Comparison of ENCODE assay signal across 9 mouse cellular contexts in genomic region chr1:172526380-172527081, GRCm38 (mm10). TPM values are rescaled to one million over a fixed set of nuclear protein-coding genes. Genes with fewer than 3 reads are reported as not detected.
DNase-seq lines count a peak whose midpoint lies in the region; ATAC-seq and TF ChIP-seq lines count a peak whose summit lies in the region.
"Had no signal": no experiment of that assay in that cellular context is flagged by ENCODE, and none has a peak within 500 bp of the region (broad histone marks: within the 10 kb centered on the region; RNA-seq: fewer than 3 reads in every experiment).

No protein-coding gene starts in this region.

- 2% methylated on average over 23 of the region's 23 CpGs for WGBS in bone marrow, adult 2 months
- 45% methylated on average over 23 of the region's 23 CpGs for WGBS in lung, postnatal 0 days
- 72% methylated on average over 23 of the region's 23 CpGs for WGBS in midbrain, embryonic 11.5 days

- TF ChIP-seq POLR2A in bone marrow, adult 2 months (IDR thresholded peaks at IDR 0.05; ENCODE audit: borderline replicate concordance, control insufficient read depth, low read depth, low read length), result no peak

- H3K4me2 ChIP-seq in lung, postnatal 0 days (replicated peaks; ENCODE audit: low read depth, low read length), result peak overlapping the region; percentile 31
- H3K4me2 ChIP-seq in midbrain, embryonic 11.5 days, result no peak overlapping the region

- no peak overlapping the region for H3K9ac ChIP-seq in lung, postnatal 0 days (replicated peaks; ENCODE audit: low read depth)
- no peak overlapping the region for H3K9ac ChIP-seq in midbrain, embryonic 11.5 days (ENCODE audit: low read length)

- peaks cover 6% of the 10 kb centered on the region; the same call in 1 of the 2 replicates for H3K4me1 ChIP-seq in bone marrow, adult 2 months (ENCODE audit: control insufficient read depth, insufficient read depth, low read length)
- H3K4me1 ChIP-seq in lung, postnatal 0 days (ENCODE audit: insufficient read depth, low read depth, low read length), result peaks cover 25% of the 10 kb centered on the region
- no peaks in the 10 kb centered on the region for H3K4me1 ChIP-seq in midbrain, embryonic 11.5 days (ENCODE audit: control insufficient read depth, insufficient read depth, low read length)

- H3K27ac ChIP-seq in bone marrow, adult 2 months (ENCODE audit: control insufficient read depth, insufficient read depth, low read depth, low read length, poor library complexity), result peak overlapping the region; percentile 61; the same call in 1 of the 2 replicates
- peak overlapping the region; percentile 86 for H3K27ac ChIP-seq in lung, postnatal 0 days (ENCODE audit: low read length)
- H3K27ac ChIP-seq in midbrain, embryonic 11.5 days (ENCODE audit: low read depth, low read length), result no peak overlapping the region
- H3K27ac ChIP-seq: forebrain, embryonic 10.5 days had no signal

- peak overlapping the region; percentile 7 for H3K4me3 ChIP-seq in bone marrow, adult 2 months (replicated peaks; ENCODE audit: control insufficient read depth, low read depth, low read length)
- peak overlapping the region; percentile 0; the same call in 1 of the 2 replicates for H3K4me3 ChIP-seq in lung, postnatal 0 days (ENCODE audit: low read depth, low read length)
- H3K4me3 ChIP-seq in midbrain, embryonic 11.5 days (ENCODE audit: low read depth, low read length), result no peak overlapping the region
- H3K4me3 ChIP-seq: forebrain, embryonic 10.5 days had no signal

- DNase-seq in CD4-positive, CD25-positive, alpha-beta regulatory T cell, adult 2 months (ENCODE audit: low read depth, low spot score), result peak; percentile 69
- peak; percentile 77 for DNase-seq in lung, postnatal 0 days (ENCODE audit: low spot score)
- DNase-seq in urinary bladder, postnatal 10 days (ENCODE audit: low spot score), result no peak
- DNase-seq in midbrain, embryonic 11.5 days (ENCODE audit: low spot score, missing footprints), result no peak
- DNase-seq in thymus, postnatal 14 days, result no peak
- no peak for DNase-seq in urinary bladder, adult 18-20 months (ENCODE audit: low spot score in 2 of 2)

- no peaks in the 10 kb centered on the region for H3K27me3 ChIP-seq in lung, postnatal 0 days (replicated peaks; ENCODE audit: insufficient read depth, low read length)
- H3K27me3 ChIP-seq in midbrain, embryonic 11.5 days (ENCODE audit: control insufficient read depth, insufficient read depth, low read length), result peaks cover 2% of the 10 kb centered on the region; the same call in 1 of the 2 replicates

- ATAC-seq in hematopoietic stem cell, adult 5-6 weeks (replicated peaks in 1 of 2; ENCODE audit: insufficient read depth in 1 of 2, low FRiP score in 2 of 2, low TSS enrichment in 1 of 2, low read depth in 1 of 2, poor library complexity in 2 of 2, severe bottlenecking in 2 of 2), result peak; percentile 63 to 71
- peak; percentile 20 for ATAC-seq in lung, postnatal 0 days
- no peak for ATAC-seq in midbrain, embryonic 11.5 days (ENCODE audit: low FRiP score)

- H3K36me3 ChIP-seq in lung, postnatal 0 days (ENCODE audit: insufficient read depth, low read length), result no peaks in the 10 kb centered on the region
- H3K36me3 ChIP-seq in midbrain, embryonic 11.5 days (ENCODE audit: control insufficient read depth, insufficient read depth, low read length), result no peaks in the 10 kb centered on the region
- H3K36me3 ChIP-seq: forebrain, embryonic 10.5 days had no signal

- no peaks in the 10 kb centered on the region for H3K9me3 ChIP-seq in lung, postnatal 0 days (ENCODE audit: low read length)
- H3K9me3 ChIP-seq in midbrain, embryonic 11.5 days (ENCODE audit: control insufficient read depth, low read length), result no peaks in the 10 kb centered on the region
- H3K9me3 ChIP-seq: forebrain, embryonic 10.5 days had no signal

- TF ChIP-seq CTCF in bone marrow, adult 2 months (IDR thresholded peaks at IDR 0.05; ENCODE audit: control insufficient read depth, insufficient read depth, low read length), result no peak
- TF ChIP-seq CTCF in lung, postnatal 0 days (IDR thresholded peaks at IDR 0.05), result no peak

- TF ChIP-seq EP300 in lung, postnatal 0 days (IDR thresholded peaks at IDR 0.05), result peak; percentile 76

RNA-seq across cellular contexts. Expression of gene Cfap45, which starts 5.9 kb away (rescaled TPM):
- polyA plus RNA-seq in bone marrow, adult 2 months (2011; ENCODE audit: insufficient read depth, insufficient read length, low replicate concordance, missing spikeins), result 0.47 and 5.2 TPM in 2 replicates
- total RNA-seq in hematopoietic stem cell, adult 5-6 weeks (2017), result 1.2 and 2.9 TPM in 2 replicates
- 12.2 and 13.1 TPM in 2 replicates for polyA plus RNA-seq in lung, postnatal 0 days (2015; fragmentation: Nextera tagmentation; extraction: Ambion mirVana)
- polyA plus RNA-seq in midbrain, embryonic 11.5 days (2014; fragmentation: Nextera tagmentation; extraction: Ambion mirVana), result 1.0 and 1.1 TPM in 2 replicates

RNA-seq across cellular contexts. Expression of gene Tagln2, which starts 26.7 kb away (rescaled TPM):
- polyA plus RNA-seq in bone marrow, adult 2 months (2011; ENCODE audit: insufficient read depth, insufficient read length, low replicate concordance, missing spikeins), result 66.2 and 153 TPM in 2 replicates
- total RNA-seq in hematopoietic stem cell, adult 5-6 weeks (2017), result 251 and 258 TPM in 2 replicates
- polyA plus RNA-seq in lung, postnatal 0 days (2015; fragmentation: Nextera tagmentation; extraction: Ambion mirVana), result 739 and 823 TPM in 2 replicates
- polyA plus RNA-seq in midbrain, embryonic 11.5 days (2014; fragmentation: Nextera tagmentation; extraction: Ambion mirVana), result 36.3 and 39.1 TPM in 2 replicates

RNA-seq across cellular contexts. Expression of gene Vsig8, which starts 29.2 kb away (rescaled TPM):
- polyA plus RNA-seq in bone marrow, adult 2 months (2011; ENCODE audit: insufficient read depth, insufficient read length, low replicate concordance, missing spikeins), result not detected in 2 replicates
- not detected in 2 replicates for total RNA-seq in hematopoietic stem cell, adult 5-6 weeks (2017)
- polyA plus RNA-seq in lung, postnatal 0 days (2015; fragmentation: Nextera tagmentation; extraction: Ambion mirVana), result 0.39 and 0.44 TPM in 2 replicates
- polyA plus RNA-seq in midbrain, embryonic 11.5 days (2014; fragmentation: Nextera tagmentation; extraction: Ambion mirVana), result 0.08 and 0.11 TPM in 2 replicates
- polyA plus RNA-seq: forebrain, embryonic 10.5 days had no signal

RNA-seq across cellular contexts. Expression of gene Igsf9, which starts 44.9 kb away (rescaled TPM):
- 3.1 and 3.7 TPM in 2 replicates for polyA plus RNA-seq in bone marrow, adult 2 months (2011; ENCODE audit: insufficient read depth, insufficient read length, low replicate concordance, missing spikeins)
- 1.1 and 1.9 TPM in 2 replicates for total RNA-seq in hematopoietic stem cell, adult 5-6 weeks (2017)
- 1.1 and 1.3 TPM in 2 replicates for polyA plus RNA-seq in lung, postnatal 0 days (2015; fragmentation: Nextera tagmentation; extraction: Ambion mirVana)
- polyA plus RNA-seq in midbrain, embryonic 11.5 days (2014; fragmentation: Nextera tagmentation; extraction: Ambion mirVana), result 48.8 and 49.7 TPM in 2 replicates

RNA-seq across cellular contexts. Expression of gene Slamf9, which starts 51.4 kb away (rescaled TPM):
- 1.7 and 5.4 TPM in 2 replicates for polyA plus RNA-seq in bone marrow, adult 2 months (2011; ENCODE audit: insufficient read depth, insufficient read length, low replicate concordance, missing spikeins)
- not detected in 2 replicates for total RNA-seq in hematopoietic stem cell, adult 5-6 weeks (2017)
- 4.7 and 5.3 TPM in 2 replicates for polyA plus RNA-seq in lung, postnatal 0 days (2015; fragmentation: Nextera tagmentation; extraction: Ambion mirVana)
- polyA plus RNA-seq in midbrain, embryonic 11.5 days (2014; fragmentation: Nextera tagmentation; extraction: Ambion mirVana), result 0.12 and 0.23 TPM in 2 replicates
- polyA plus RNA-seq: forebrain, embryonic 10.5 days had no signal

Comparison
In these comparisons a context has a peak if more than half of its experiments do, and no peak if none do; other contexts are left out.
1. DNase-seq: peak in CD4-positive, CD25-positive, alpha-beta regulatory T cell, adult 2 months (single experiment) and lung, postnatal 0 days (single experiment); none in urinary bladder, postnatal 10 days (single experiment), midbrain, embryonic 11.5 days (single experiment), thymus, postnatal 14 days (single experiment) and urinary bladder, adult 18-20 months (0 of 2).